Mouse (Mus musculus) CD8-positive naive resting alpha-beta T cell, adult 2 months (primary cell): ENCODE data around the gene Htt.

Experiments
- DNase-seq, 2 experiments: peaks; one replicate each; pipeline ENCODE4 v3.0.0; 2022; ENCODE audit warnings: low read depth in 2 of 2, low spot score in 2 of 2

Gene Htt

GRCm38 (mm10) chr5:34931091-34931490, 169.6 kb downstream of the Htt start:
- DNase-seq = no peak

DNA sequence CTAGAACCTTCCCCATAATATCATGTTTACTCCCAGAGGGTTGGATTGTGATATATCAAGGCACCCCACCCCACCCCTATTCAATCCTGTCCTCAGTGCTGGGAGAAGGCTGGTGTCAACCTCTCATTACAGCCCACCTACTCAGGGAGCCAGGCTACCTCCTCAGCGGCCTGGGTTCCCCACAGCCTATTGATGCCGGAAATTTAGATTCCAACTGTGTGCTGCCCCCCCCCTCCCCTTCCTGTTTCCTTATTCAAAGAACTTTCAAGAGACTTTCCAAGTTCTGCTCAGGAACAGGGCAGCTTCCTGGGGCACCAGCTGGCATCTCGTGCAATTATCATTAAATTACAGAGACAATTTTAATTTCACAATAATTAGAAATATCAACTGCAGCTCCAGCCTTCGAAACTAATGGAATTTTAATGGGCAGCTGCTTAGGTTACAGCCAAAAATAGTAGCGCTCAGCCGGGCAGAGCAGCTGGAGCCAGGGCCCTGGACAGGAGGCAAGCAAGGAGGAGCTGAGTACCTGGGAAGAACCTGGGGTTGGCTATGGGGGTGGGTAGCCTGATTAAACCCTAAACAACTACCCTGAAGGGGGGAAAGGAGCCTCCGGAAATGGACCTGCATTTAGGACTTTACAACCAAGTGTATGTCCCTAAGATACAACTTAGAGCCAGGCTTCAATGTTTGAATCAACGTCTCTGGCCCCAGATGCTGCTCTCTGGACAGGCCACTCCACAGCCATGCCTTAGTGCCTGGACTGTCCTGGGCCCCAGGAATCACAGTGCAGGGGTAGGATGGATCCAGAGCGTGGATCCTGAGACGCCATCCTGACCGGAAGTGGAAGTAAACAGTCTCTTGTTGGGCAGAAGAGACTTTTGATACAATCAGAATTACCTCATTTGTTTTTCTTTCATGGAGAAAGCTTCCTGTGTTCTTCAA, 170.2 kb downstream of the Htt start:
- DNase-seq = no peak

- no peak for DNase-seq
Measured at GRCm38 (mm10) chr5:34932458-34932806, 170.9 kb downstream of the Htt start.

GRCm38 (mm10) chr5:34933461-34933860, 171.9 kb downstream of the Htt start:
- no peak for DNase-seq

- no peak for DNase-seq
Measured at GRCm38 (mm10) chr5:34941710-34942470, 180.3 kb downstream of the Htt start.

DNA sequence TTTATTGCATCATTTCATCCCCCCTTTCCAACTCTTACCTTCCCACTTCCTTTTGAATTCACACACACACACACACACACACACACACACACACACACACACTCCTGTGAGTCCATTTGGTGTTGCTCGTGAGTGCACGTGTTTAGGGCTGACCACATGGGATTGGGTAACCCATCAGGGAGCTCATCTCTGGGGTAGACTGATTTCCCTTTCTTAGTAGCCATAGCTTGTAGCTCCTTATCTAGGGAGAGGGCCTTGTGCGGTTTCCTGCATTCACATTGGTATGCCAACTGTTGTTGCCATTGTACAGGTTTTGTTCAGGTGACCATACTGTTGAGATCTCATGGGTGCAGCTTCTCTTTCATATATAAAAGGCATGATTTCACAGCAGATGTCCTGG, 181.9 kb downstream of the Htt start:
- no peak for DNase-seq

DNA sequence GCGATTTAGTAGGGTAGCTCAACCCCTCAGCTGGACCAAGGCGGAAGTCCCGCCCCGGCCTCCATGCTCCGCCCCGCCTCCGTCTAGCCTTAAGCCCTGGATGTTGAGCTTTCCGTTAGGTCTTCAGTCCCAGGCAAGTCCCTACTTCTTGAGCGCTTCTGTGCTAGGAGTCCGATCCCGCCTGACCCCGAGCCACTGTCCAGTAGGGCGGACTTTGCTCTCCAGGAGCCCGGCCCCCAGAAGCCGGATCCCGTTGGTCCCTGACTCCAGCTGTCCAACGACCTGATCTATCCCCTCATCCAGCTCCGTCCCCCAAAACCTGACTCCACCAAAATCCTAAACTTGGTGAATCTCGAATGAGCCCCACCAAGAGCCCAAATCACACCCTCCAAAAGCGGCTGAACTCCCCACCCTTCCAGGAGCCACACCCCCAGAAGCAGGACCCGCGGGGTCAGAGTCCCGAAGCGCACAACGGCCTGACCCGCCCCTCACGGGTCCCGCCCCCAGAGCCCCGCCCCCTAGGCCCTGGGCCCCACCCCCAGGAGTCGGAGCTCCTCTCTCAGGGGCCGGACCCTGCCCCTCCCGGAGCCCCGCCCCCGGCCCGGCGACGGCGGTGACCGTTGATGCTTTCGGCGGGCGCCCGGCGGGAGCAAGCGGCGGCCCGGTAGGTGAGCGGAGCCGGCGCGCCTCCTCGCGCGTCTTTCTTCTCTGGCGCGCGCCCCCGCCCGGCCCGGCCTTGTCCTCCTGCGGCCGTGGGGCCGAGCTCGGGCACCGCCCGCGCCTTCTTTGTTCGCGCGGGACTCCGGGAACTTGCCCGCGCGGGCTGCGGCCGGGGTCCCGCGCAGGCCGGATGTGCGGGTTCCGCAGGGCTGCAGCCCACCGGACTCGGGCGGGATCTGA, 187.6 kb downstream of the Htt start, which contains the start of gene Rgs12:
Gene Rgs12 (plus strand): TSS at position 585 of the 900 bp plus-strand sequence.
- DNase-seq = peak; percentile 47 to 56

DNA sequence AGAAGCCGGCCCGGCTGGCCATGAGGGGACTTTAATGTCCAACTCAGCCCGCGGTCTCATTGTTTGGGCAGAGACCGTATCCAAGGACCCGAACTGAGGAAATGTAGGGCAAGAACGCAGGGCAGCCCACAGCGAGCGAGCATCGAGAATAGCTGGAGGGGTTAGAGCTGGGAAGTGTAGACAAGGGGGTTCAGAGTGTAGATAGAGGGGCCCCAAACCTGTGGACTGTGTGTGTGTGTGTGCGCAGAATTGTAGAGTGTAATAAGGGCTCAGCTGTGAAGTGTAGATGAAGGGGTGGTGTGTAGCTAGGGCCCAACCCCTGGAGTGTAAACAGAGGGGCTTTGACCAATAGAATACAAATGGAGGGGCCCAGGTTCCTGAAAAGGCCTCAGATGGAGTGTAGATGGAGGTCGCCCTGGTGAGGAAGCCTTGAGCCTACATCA, 188.2 kb downstream of the Htt start:
- peak in 1 of 2 experiments; percentile 1 for DNase-seq

- DNase-seq = no peak
Measured at GRCm38 (mm10) chr5:34950486-34951160, 189.1 kb downstream of the Htt start.

- DNase-seq = no peak
Measured at GRCm38 (mm10) chr5:34951161-34951834, 189.8 kb downstream of the Htt start.

DNA sequence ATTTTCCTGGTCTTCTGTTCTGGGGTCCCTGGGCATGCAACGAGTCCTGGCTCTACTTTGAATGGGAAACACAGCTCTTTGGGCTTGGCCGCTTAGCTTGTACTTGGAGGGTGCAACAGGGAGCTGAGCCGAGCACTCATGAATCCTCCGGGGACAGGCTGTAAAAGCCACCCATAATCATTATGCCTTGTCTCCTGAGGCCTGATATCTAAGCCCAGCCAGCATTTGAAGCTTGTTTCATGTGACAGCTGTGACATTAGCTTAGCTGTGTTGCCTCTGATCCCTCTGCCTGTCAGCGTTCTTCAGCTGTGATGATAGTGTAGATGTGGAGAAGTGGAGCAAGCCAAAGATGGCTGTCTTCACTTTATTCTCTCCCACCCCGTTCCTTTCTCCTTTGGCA, 193.0 kb downstream of the Htt start:
- no peak for DNase-seq

DNA sequence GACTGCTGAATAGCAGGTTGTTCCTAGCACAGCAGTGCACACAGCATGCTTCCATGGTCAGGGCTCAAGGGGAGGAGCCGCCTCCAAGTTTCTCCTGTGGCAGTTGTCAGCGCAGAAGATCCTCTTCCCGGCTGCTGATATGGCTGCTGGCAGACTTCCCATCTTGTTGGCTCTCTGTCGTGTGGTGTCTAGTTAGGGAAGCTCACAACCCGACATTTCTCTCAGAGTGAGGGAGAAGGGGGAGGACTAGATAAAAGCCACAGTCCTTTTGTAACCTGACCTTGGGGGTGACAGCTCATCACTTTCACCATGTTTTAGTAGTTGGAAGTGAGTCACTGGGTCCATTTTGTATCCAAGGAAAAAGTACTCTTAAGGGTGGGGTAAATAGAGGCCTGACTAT, 194.1 kb downstream of the Htt start:
- DNase-seq = no peak

DNA sequence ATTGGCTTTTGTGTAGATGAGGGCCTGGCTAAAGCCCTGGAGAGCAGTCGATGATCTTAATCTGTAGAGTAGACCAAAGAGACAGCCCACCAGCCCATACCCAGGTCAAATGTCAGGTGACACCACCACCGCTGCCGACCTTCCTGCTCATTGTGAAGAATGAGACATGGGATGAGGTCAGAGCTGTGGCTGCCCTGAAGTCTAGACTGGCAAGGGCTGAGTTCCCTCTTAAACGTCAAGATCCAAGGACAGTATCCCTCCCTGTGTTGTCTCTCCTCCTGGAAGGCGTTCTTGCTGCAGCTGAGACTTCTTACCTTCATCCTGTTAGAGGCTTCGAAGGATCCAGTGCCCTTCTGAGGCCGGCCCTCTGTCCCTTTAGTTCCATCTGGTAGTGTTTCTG, 194.6 kb downstream of the Htt start:
- DNase-seq = no peak

DNA sequence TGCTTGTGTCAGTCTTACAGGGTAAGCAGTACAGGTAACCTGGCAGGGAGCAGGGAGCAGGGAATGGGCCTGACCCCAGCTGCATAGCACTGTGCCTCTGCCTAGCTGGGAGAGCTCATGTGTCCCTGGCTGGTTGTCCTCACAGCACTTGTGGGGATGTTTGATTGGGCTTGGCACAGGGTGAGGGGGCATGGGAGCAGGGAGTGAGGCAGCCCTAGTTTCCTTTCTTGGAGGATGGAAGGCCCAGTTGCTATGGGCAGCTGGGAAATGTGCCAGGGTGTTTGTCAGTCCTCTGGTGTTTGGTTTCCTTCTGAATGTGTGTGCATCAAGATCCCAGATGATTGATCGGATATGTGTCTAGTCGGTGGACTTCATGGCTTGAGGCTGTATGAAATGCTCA, 195.5 kb downstream of the Htt start:
- DNase-seq = no peak

- DNase-seq = no peak
Measured at GRCm38 (mm10) chr5:34960021-34960420, 198.5 kb downstream of the Htt start.
